Mouse (Mus musculus) hindbrain, embryonic 14.5 days (tissue): ENCODE measurements around the gene Prkn. TPM values are rescaled to one million over a fixed set of nuclear protein-coding genes. Genes with fewer than 3 reads are reported as not detected.

ENCODE experiments used
- ATAC-seq: fragments of 200-750 bp; cut with Nextera tagmentation; 2 replicates; pipeline ENCODE4 v1.8.0; 2017; ENCODE audit warnings: moderate number of reproducible peaks, mild to moderate bottlenecking, moderate TSS enrichment, moderate library complexity; ENCODE audit not compliant: low FRiP score
- DNase-seq: peaks from one replicate; pipeline ENCODE4 v3.0.0-alpha.2; 2015; ENCODE audit warnings: low spot score
- H3K27ac ChIP-seq: fragments of 300-500 bp; sonication (generic); 2 replicates; pipeline ENCODE4 v1.5.1; 2014; ENCODE audit warnings: mild to moderate bottlenecking, moderate library complexity
- H3K27me3 ChIP-seq: fragments of 300-500 bp; sonication (generic); 2 replicates; pipeline ENCODE4 v1.6.1; 2014; ENCODE audit warnings: mild to moderate bottlenecking, low read length, mixed read lengths; ENCODE audit not compliant: control insufficient read depth, insufficient read depth
- H3K36me3 ChIP-seq: fragments of 300-500 bp; sonication (generic); replicated peaks from 2 replicates; pipeline ENCODE4 v1.6.1; 2014; ENCODE audit not compliant: control insufficient read depth, insufficient read depth
- H3K4me1 ChIP-seq: fragments of 300-500 bp; sonication (generic); replicated peaks from 2 replicates; pipeline ENCODE4 v1.6.1; 2014; ENCODE audit warnings: antibody characterized with exemption, low read length, mixed read lengths; ENCODE audit not compliant: control insufficient read depth, insufficient read depth
- H3K4me2 ChIP-seq: fragments of 300-500 bp; sonication (generic); replicated peaks from 2 replicates; pipeline ENCODE4 v1.6.1; 2014; ENCODE audit warnings: mild to moderate bottlenecking, moderate library complexity
- H3K4me3 ChIP-seq: fragments of 300-500 bp; sonication (generic); replicated peaks from 2 replicates; pipeline ENCODE4 v1.5.1; 2014; ENCODE audit warnings: mild to moderate bottlenecking, low read length
- H3K9ac ChIP-seq: fragments of 300-500 bp; sonication (generic); 2 replicates; pipeline ENCODE4 v1.6.1; 2014
- H3K9me3 ChIP-seq: fragments of 300-500 bp; sonication (generic); 2 replicates; pipeline ENCODE4 v1.6.1; 2016; ENCODE audit warnings: low read length; ENCODE audit not compliant: control insufficient read depth
- WGBS: fragments of 180-500 bp; shearing (Covaris S2); extraction: QIAGEN DNeasy Blood & Tissue Kit; methylation state at CpG from one replicate; pipeline ENCODE4 v1.1.7; 2014; 5-methylcytosine and 5-hydroxymethylcytosine counted together
- polyA plus RNA-seq: library from polyadenylated mRNA; unstranded; fragments of >200 nt; fragmentation: Nextera tagmentation; extraction: Ambion mirVana; gene quantifications from 2 replicates; pipeline ENCODE4 v1.2.1, GENCODE M21; 2014

The Prkn gene
- polyA plus RNA-seq, 1 experiment from 2014 or later = 4.4 TPM

DNA sequence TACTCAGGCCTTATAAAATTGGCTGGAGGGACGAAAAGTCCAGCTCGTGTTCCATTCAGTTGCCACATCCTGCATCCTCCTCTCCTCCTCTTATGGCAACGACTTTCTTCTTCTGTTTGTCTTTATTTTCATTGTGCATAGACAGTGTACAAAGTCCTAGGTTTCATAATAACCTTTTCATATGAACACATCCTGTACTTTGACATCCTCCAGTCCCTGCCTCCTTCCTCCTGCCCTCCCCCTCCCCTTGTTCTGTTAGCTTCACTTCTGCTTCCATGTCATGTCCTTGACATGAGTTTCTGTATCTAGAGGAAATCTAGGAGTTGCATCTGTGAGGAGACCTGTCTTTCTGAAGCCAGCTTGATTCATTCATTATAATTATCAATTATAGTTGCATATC, 967.1 kb downstream of the Prkn start:
- no peaks in the 10 kb centered on the region for H3K9me3 ChIP-seq
- WGBS = 77% methylated on average over 3 of the region's 3 CpGs
- no peak overlapping the region for H3K4me3 ChIP-seq
- H3K4me2 ChIP-seq = no peak overlapping the region
- no peaks in the 10 kb centered on the region for H3K4me1 ChIP-seq
- H3K9ac ChIP-seq = no peak overlapping the region
- H3K36me3 ChIP-seq = no peaks in the 10 kb centered on the region
- H3K27me3 ChIP-seq = no peaks in the 10 kb centered on the region
- DNase-seq = no peak
- H3K27ac ChIP-seq = no peak overlapping the region
- ATAC-seq = no peak

DNA sequence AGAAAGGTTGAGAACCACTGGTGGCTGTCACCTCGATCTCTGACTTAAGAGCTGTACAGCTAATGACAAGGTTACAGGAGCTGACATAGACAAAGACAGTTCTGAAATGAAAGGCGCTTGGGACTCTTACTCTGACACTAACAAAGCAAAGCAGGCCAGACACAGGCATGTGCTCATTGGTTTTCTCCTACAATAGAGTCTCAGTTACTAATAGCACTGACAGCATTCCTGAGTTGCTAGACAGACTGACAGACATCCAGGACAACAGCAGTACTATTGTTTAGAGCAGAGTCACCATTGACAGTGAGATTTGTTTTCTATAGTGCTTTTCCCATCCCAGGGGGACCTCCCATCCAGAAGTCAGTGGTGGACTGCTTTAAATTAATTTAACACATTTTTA, 977.7 kb downstream of the Prkn start:
- H3K4me3 ChIP-seq = no peak overlapping the region
- H3K36me3 ChIP-seq = no peaks in the 10 kb centered on the region
- 58% methylated on average over 2 of the region's 2 CpGs for WGBS
- H3K4me1 ChIP-seq = no peaks in the 10 kb centered on the region
- no peaks in the 10 kb centered on the region for H3K9me3 ChIP-seq
- H3K4me2 ChIP-seq = no peak overlapping the region
- no peaks in the 10 kb centered on the region for H3K27me3 ChIP-seq
- H3K27ac ChIP-seq = no peak overlapping the region
- ATAC-seq (no peak), DNase-seq (no peak)
- H3K9ac ChIP-seq = no peak overlapping the region

DNA sequence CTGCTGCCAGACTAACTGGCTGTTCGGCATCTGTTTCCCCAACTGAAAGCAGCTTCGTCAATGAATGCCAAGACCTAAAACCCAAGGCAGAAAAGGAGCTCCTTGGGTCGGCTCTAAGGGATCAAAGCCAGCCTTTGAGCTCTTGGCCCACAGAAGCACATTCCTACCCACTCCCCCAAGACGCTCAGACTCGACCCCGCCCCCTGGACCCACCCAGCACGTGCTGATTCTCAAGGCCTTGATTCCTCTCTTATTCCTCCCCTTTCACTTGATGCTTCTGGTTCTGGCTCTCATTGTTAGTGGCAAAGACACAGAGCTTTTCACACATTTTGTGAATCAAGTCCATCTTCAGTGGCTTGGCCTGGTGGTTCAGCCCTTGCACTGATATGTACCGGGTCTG, 979.3 kb downstream of the Prkn start:
- Histone ChIP-seq H3K4me1 (peaks cover 12% of the 10 kb centered on the region; the same call in 1 of the 2 replicates), H3K9me3 (no peaks in the 10 kb centered on the region), H3K4me3 (no peak overlapping the region), H3K27ac (no peak overlapping the region), H3K36me3 (no peaks in the 10 kb centered on the region), H3K27me3 (no peaks in the 10 kb centered on the region), H3K9ac (no peak overlapping the region), H3K4me2 (no peak overlapping the region)
- no peak for ATAC-seq
- WGBS = 51% methylated on average over 8 of the region's 8 CpGs
- no peak for DNase-seq

DNA sequence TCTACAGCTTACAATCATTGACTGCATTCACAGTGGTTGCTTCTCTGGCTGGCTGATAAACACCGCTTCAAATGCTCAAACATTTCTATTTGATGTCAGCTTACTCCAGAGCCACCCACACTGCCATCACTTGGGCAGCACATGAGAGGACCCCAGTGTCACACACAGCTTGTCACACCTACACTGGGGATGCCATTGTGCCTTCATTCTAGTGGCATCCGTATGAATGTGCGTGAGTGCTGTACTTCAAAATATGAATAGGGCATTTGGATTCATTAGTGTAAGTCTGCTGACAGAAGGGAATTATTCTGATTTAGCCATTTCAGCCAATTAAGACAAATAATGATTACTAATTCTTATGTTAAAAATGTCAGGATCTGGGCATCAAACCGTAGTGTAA, 980.6 kb downstream of the Prkn start:
- no peak for ATAC-seq
- H3K9ac ChIP-seq = no peak overlapping the region
- H3K4me2 ChIP-seq = no peak overlapping the region
- no peak overlapping the region for H3K4me3 ChIP-seq
- H3K9me3 ChIP-seq = no peaks in the 10 kb centered on the region
- no peak overlapping the region for H3K27ac ChIP-seq
- DNase-seq = no peak
- WGBS = 79% methylated on average over 4 of the region's 4 CpGs
- no peaks in the 10 kb centered on the region for H3K27me3 ChIP-seq
- H3K36me3 ChIP-seq = no peaks in the 10 kb centered on the region
- peaks cover 12% of the 10 kb centered on the region; the same call in 1 of the 2 replicates for H3K4me1 ChIP-seq

DNA sequence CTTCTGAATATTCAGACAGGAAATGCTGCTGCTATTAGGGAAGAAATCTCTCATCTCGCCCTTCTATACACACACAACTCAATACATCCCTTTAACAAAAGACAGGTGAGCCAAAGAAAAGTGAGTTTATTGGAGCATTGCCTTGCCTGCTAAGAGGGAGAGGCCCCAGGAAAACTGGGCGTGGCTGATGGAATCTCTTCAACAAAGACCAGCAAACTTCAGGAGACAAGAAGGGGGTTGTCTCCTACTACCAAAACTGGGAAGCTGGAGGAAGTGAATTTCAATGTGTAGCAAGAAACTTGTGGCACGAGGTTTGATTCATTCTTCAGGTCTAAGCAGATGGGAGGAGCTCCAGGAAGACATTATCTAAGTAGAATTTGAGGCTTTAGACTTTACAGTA, 989.3 kb downstream of the Prkn start:
- no peaks in the 10 kb centered on the region for H3K36me3 ChIP-seq
- no peak overlapping the region for H3K9ac ChIP-seq
- no peak overlapping the region for H3K4me2 ChIP-seq
- ATAC-seq = no peak
- H3K27me3 ChIP-seq = no peaks in the 10 kb centered on the region
- no peak for DNase-seq
- no peak overlapping the region for H3K4me3 ChIP-seq
- H3K27ac ChIP-seq = no peak overlapping the region
- H3K9me3 ChIP-seq = no peaks in the 10 kb centered on the region
- 69% methylated on average over 3 of the region's 3 CpGs for WGBS
- H3K4me1 ChIP-seq = no peaks in the 10 kb centered on the region

DNA sequence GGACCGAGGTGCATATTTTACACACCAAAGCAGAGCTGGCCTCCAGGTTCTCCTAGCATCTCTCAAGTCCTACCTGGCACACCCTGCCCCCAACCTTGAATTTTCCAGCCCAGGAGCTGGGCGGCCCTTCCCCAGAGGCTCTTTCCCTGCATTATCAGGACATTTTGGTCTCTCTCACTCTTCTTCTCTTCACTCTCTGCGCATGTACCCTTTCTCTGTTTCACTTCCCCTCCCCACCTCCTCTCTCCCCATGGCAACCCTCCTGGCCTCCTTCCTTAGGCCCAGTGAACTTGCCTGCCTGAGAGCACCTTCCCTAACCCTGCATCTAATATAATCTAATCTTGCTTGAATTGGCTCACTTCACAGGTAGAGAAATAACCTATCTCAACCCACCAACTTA, 996.9 kb downstream of the Prkn start:
- H3K9me3 ChIP-seq = no peaks in the 10 kb centered on the region
- H3K27me3 ChIP-seq = no peaks in the 10 kb centered on the region
- H3K4me1 ChIP-seq = no peaks in the 10 kb centered on the region
- H3K36me3 ChIP-seq = no peaks in the 10 kb centered on the region
- no peak for ATAC-seq
- no peak overlapping the region for H3K4me2 ChIP-seq
- H3K27ac ChIP-seq = no peak overlapping the region
- no peak for DNase-seq
- WGBS = 93% methylated on average over 3 of the region's 3 CpGs
- no peak overlapping the region for H3K4me3 ChIP-seq
- no peak overlapping the region for H3K9ac ChIP-seq

DNA sequence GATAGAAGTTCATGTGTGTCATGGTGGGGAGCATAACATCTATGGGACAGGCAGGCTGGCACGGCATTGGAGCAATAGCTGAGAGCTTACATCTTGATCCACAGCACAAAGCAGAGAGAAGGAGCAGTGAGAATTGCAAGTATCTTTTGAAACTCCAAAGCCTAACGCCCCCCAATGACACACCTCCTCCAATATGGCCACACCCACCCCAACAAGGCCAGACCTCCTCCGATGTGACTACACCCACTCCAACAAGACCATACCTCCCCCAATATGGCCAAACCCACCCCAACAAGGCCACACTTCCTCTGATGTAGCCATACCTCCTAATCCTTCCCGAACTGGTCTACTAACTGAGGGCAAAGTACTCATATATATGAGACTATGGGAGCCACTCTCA, 1004.3 kb downstream of the Prkn start:
- Histone ChIP-seq H3K9ac (no peak overlapping the region), H3K27me3 (no peaks in the 10 kb centered on the region), H3K9me3 (no peaks in the 10 kb centered on the region), H3K4me3 (no peak overlapping the region), H3K36me3 (no peaks in the 10 kb centered on the region), H3K4me2 (no peak overlapping the region), H3K4me1 (no peaks in the 10 kb centered on the region), H3K27ac (no peak overlapping the region)
- DNase-seq (no peak), ATAC-seq (no peak)
- 95% methylated on average over 4 of the region's 4 CpGs for WGBS

DNA sequence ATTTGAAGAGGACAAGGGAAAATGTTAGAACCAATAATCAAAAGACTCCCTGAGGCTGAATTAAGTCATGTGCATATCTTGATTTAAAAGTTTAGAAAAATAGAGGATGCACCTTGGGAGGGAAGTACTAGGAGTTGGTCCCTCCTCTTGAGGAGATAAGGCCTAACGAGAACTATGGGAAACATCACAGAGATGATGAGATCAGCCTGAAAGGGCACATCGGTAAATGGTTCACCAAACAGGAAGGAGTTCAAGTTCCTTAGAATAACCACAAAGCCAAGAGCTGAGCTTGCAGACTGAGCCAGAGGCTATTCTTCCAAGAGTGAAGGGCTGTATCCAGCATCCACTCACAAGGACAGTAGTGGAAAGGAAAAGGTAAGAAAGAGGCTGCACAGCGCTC, 1004.8 kb downstream of the Prkn start:
- Histone ChIP-seq H3K9me3 (no peaks in the 10 kb centered on the region), H3K36me3 (no peaks in the 10 kb centered on the region), H3K9ac (no peak overlapping the region), H3K4me1 (no peaks in the 10 kb centered on the region), H3K27ac (no peak overlapping the region), H3K4me2 (no peak overlapping the region), H3K27me3 (no peaks in the 10 kb centered on the region), H3K4me3 (no peak overlapping the region)
- no peak for ATAC-seq
- no peak for DNase-seq
- 85% methylated on average over 3 of the region's 3 CpGs for WGBS

DNA sequence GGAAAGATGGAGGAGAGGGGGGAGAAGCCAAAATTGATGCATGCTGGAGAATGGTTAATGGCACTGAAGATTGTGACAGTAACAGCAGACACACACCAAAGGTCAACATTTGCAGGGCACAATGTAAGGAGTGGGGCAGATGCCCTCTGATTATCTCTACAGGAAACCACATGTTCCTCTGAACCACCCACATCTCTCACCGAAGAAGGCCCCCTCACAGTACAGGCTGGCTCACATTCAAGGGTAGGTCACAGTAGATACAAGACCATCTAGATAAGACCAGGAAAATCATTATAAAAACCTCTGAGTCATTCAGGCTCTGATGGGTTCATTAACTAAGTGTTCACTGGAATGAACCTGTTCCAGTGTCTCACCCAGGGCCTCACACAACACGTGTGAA, 1005.3 kb downstream of the Prkn start:
- no peaks in the 10 kb centered on the region for H3K36me3 ChIP-seq
- H3K4me1 ChIP-seq = no peaks in the 10 kb centered on the region
- no peak overlapping the region for H3K9ac ChIP-seq
- ATAC-seq (no peak), DNase-seq (no peak)
- WGBS = 79% methylated on average over 2 of the region's 2 CpGs
- no peak overlapping the region for H3K4me3 ChIP-seq
- no peak overlapping the region for H3K4me2 ChIP-seq
- H3K27ac ChIP-seq = no peak overlapping the region; the same call in 1 of the 2 replicates
- H3K27me3 ChIP-seq = no peaks in the 10 kb centered on the region
- H3K9me3 ChIP-seq = no peaks in the 10 kb centered on the region

DNA sequence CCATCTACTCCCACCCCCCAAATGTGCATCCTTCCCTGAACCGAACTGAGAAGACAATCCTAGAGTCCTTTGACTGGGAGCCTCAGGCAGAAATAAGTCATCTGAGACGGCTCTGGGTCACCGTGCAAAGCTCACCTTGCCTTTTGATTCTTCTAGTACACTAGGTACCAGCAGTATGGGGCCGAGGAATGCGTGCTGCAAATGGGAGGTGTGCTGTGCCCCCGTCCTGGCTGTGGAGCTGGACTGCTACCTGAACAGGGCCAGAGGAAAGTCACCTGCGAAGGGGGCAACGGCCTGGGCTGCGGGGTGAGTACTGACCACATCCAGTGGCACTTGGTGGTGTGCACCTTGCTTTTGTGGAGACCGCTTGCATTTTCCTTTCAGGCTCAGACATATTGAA, 1014.4 kb downstream of the Prkn start:
- Histone ChIP-seq H3K9me3 (no peaks in the 10 kb centered on the region), H3K4me1 (no peaks in the 10 kb centered on the region), H3K27me3 (no peaks in the 10 kb centered on the region), H3K27ac (no peak overlapping the region), H3K4me3 (no peak overlapping the region), H3K4me2 (no peak overlapping the region), H3K36me3 (no peaks in the 10 kb centered on the region), H3K9ac (no peak overlapping the region)
- 84% methylated on average over 10 of the region's 10 CpGs for WGBS
- ATAC-seq = no peak
- no peak for DNase-seq
